Mouse (Mus musculus): ENCODE results near the gene Fut9. TPM values are rescaled to one million over a fixed set of nuclear protein-coding genes. Genes with fewer than 3 reads are reported as not detected.

Gene Fut9
- polyA plus RNA-seq, 1 experiment: 0.18 TPM

DNA sequence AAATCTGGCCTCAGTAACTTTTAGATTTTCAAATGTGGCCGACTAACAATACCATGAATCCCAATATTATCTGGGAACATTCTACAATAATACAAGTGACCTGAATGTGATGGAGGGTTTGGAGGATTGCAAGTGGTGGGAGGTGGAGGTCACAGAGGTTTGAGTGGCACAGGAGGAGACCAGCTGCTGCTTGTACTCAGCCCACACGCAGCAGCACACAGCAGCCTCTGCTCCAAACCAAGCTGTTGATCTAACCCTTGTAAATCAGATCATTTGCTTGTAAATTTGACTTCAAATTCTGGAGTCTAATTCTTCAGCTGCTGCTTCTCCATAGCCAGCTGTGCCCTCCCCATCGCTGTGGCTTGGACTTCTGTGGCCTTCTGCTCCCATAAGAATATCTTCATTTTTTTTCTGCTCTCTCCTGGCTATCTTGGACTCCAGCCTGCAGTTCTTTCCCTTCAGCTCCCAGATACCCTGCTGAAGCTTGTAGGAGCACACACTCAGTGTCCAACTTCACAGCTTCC lies 138.8 kb downstream of the Fut9 start:
- Histone ChIP-seq H3K79me2 (ENCODE audit: control insufficient read depth, insufficient read depth) (no peaks in the 10 kb centered on the region), H3K4me2 (ENCODE audit: low read depth) (no peak overlapping the region)
- TF ChIP-seq POLR2A (IDR thresholded peaks at IDR 0.05; ENCODE audit: insufficient read length, low read depth): no peak
- peak; percentile 63 for TF ChIP-seq TCF12 (IDR thresholded peaks at IDR 0.05; ENCODE audit: insufficient read depth, poor library complexity, severe bottlenecking)
- TF ChIP-seq CEBPB (IDR thresholded peaks at IDR 0.05; ENCODE audit: insufficient read depth, poor library complexity, severe bottlenecking): no peak
- TF ChIP-seq SRF (IDR thresholded peaks at IDR 0.05; ENCODE audit: control insufficient read depth, insufficient read length, low read depth): no peak
- TF ChIP-seq MYOG (IDR thresholded peaks at IDR 0.05; ENCODE audit: control insufficient read depth in 1 of 3, insufficient read depth in 1 of 3, insufficient read length in 2 of 3, low read depth in 2 of 3): peak; percentile 70 to 84 (median 73)
- TF ChIP-seq MYOD1 (IDR thresholded peaks at IDR 0.05; ENCODE audit: control insufficient read depth in 1 of 3, insufficient read length in 2 of 3, low read depth in 2 of 3): peak; percentile 39 to 86 (median 80)
- TF ChIP-seq MAX (IDR thresholded peaks at IDR 0.05; ENCODE audit: low read depth): no peak
- no peak for TF ChIP-seq USF1 (IDR thresholded peaks at IDR 0.05; ENCODE audit: low read depth)
- no peak for TF ChIP-seq POLR2AphosphoS2 (IDR thresholded peaks at IDR 0.05; ENCODE audit: insufficient read length, low read depth)
- TF ChIP-seq E2F4 (IDR thresholded peaks at IDR 0.05; ENCODE audit: insufficient read depth): no peak
- peak; percentile 18 for TF ChIP-seq TCF3 (IDR thresholded peaks at IDR 0.05; ENCODE audit: insufficient read length, low read depth)
- TF ChIP-seq REST (IDR thresholded peaks at IDR 0.05; ENCODE audit: insufficient read depth, insufficient read length): no peak

DNA sequence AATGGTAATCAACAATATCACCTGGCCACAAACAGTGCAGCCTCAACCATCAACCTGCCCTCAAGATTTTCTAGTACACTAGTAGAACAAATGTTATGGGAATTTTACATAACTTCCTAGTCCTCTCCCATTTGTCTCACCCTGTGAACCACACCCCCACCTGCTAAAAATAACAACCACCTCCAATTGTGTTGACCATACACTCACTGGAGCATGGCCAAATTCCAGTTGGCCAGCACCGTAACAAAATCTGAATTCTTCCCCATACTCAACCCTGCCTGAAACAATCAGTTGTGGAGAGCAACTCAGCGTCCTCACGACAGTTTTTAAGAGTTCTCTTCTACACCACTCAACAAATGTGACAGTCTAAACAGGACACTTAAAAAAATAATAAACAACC lies 141.3 kb downstream of the Fut9 start:
- no peaks in the 10 kb centered on the region for H3K27me3 ChIP-seq (ENCODE audit: control insufficient read depth, insufficient read depth, insufficient read length)
- H3K36me3 ChIP-seq (ENCODE audit: control insufficient read depth, insufficient read depth): no peaks in the 10 kb centered on the region
- H3K4me2 ChIP-seq (ENCODE audit: low read depth): no peak overlapping the region
- H3K79me2 ChIP-seq (ENCODE audit: control insufficient read depth, insufficient read depth): no peaks in the 10 kb centered on the region
- no peak overlapping the region for H3K4me3 ChIP-seq
- TF ChIP-seq SRF (IDR thresholded peaks at IDR 0.05; ENCODE audit: control insufficient read depth, insufficient read length, low read depth) (no peak), CEBPB (IDR thresholded peaks at IDR 0.05; ENCODE audit: insufficient read depth, poor library complexity, severe bottlenecking) (no peak), MYOD1 (IDR thresholded peaks at IDR 0.05; ENCODE audit: control insufficient read depth in 1 of 3, insufficient read length in 2 of 3, low read depth in 2 of 3) (no peak), E2F4 (IDR thresholded peaks at IDR 0.05; ENCODE audit: insufficient read depth) (no peak), MAX (IDR thresholded peaks at IDR 0.05; ENCODE audit: low read depth) (no peak), MYOG (IDR thresholded peaks at IDR 0.05; ENCODE audit: control insufficient read depth in 1 of 3, insufficient read depth in 1 of 3, insufficient read length in 2 of 3, low read depth in 2 of 3) (peak in 1 of 3 experiments; percentile 13)
- H3ac ChIP-seq (ENCODE audit: control insufficient read depth, insufficient read length): no peak overlapping the region

More for the DNA sequence above, 138.8 kb downstream of the Fut9 start:
- Histone ChIP-seq H3K36me3 (ENCODE audit: control insufficient read depth, insufficient read depth) (no peaks in the 10 kb centered on the region), H3K4me3 (no peak overlapping the region), H3ac (ENCODE audit: control insufficient read depth, insufficient read length) (no peak overlapping the region), H3K27me3 (ENCODE audit: control insufficient read depth, insufficient read depth, insufficient read length) (no peaks in the 10 kb centered on the region)

DNA sequence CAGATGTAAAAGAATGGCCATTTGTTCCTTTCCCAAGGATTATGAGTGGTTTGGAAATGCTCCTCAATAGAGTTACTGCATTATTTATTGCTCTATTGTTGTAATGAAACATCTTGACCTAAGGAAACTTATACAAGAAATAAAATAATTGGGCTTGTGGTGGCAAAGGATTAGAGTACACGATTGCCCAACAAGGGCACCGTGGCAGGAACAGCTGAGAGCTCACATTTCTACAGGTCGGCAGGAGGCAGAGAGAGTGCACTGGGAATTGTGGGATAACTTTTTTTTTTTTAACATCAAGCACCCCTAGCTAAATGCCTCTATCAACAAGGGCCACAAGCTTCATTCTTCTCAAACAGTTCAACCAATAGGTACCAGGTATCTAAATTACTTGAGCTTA lies 148.1 kb downstream of the Fut9 start:
- Histone ChIP-seq H3K27me3 (ENCODE audit: control insufficient read depth, insufficient read depth, insufficient read length) (no peaks in the 10 kb centered on the region), H3K4me3 (no peak overlapping the region), H3ac (ENCODE audit: control insufficient read depth, insufficient read length) (no peak overlapping the region), H3K36me3 (ENCODE audit: control insufficient read depth, insufficient read depth) (no peaks in the 10 kb centered on the region), H3K79me2 (ENCODE audit: control insufficient read depth, insufficient read depth) (no peaks in the 10 kb centered on the region), H3K4me2 (ENCODE audit: low read depth) (no peak overlapping the region)
- TF ChIP-seq TCF3 (IDR thresholded peaks at IDR 0.05; ENCODE audit: insufficient read length, low read depth) (peak; percentile 12), POLR2AphosphoS2 (IDR thresholded peaks at IDR 0.05; ENCODE audit: insufficient read length, low read depth) (no peak), MYOG (IDR thresholded peaks at IDR 0.05; ENCODE audit: control insufficient read depth in 1 of 3, insufficient read depth in 1 of 3, insufficient read length in 2 of 3, low read depth in 2 of 3) (peak in 2 of 3 experiments; percentile 20 to 60), MYOD1 (IDR thresholded peaks at IDR 0.05; ENCODE audit: control insufficient read depth in 1 of 3, insufficient read length in 2 of 3, low read depth in 2 of 3) (peak; percentile 41 to 81 (median 80)), CEBPB (IDR thresholded peaks at IDR 0.05; ENCODE audit: insufficient read depth, poor library complexity, severe bottlenecking) (peak; percentile 95), TCF12 (IDR thresholded peaks at IDR 0.05; ENCODE audit: insufficient read depth, poor library complexity, severe bottlenecking) (peak; percentile 3), POLR2A (IDR thresholded peaks at IDR 0.05; ENCODE audit: insufficient read length, low read depth) (no peak)

DNA sequence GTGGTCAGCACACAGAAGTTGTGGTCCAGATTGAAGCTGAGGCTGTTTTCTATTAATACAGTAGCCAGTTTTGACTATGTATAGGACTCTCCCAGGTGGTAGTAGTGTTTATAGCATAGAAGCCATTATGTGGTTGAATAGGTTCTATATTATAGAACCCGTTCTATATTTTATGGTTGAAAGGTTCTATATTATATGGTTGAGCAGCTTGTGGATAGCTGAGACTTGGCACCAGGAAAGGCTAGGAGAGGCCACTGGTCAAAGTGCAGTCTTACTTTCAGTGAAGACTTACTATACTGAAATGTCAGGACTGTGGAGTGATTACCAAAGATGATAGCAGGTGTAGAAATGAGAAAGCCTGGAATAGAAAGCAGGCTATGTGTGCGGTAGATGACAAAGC lies 151.9 kb downstream of the Fut9 start:
- peak overlapping the region; percentile 13 for H3K4me2 ChIP-seq (ENCODE audit: low read depth)
- no peak overlapping the region for H3ac ChIP-seq (ENCODE audit: control insufficient read depth, insufficient read length)
- TF ChIP-seq USF1 (IDR thresholded peaks at IDR 0.05; ENCODE audit: low read depth) (no peak), TCF12 (IDR thresholded peaks at IDR 0.05; ENCODE audit: insufficient read depth, poor library complexity, severe bottlenecking) (no peak), POLR2AphosphoS2 (IDR thresholded peaks at IDR 0.05; ENCODE audit: insufficient read length, low read depth) (no peak), E2F4 (IDR thresholded peaks at IDR 0.05; ENCODE audit: insufficient read depth) (no peak), MYOD1 (IDR thresholded peaks at IDR 0.05; ENCODE audit: control insufficient read depth in 1 of 3, insufficient read length in 2 of 3, low read depth in 2 of 3) (no peak), MAX (IDR thresholded peaks at IDR 0.05; ENCODE audit: low read depth) (no peak), SRF (IDR thresholded peaks at IDR 0.05; ENCODE audit: control insufficient read depth, insufficient read length, low read depth) (no peak), MYOG (IDR thresholded peaks at IDR 0.05; ENCODE audit: control insufficient read depth in 1 of 3, insufficient read depth in 1 of 3, insufficient read length in 2 of 3, low read depth in 2 of 3) (no peak)
- H3K36me3 ChIP-seq (ENCODE audit: control insufficient read depth, insufficient read depth): no peaks in the 10 kb centered on the region
- H3K4me3 ChIP-seq: no peak overlapping the region
- no peaks in the 10 kb centered on the region for H3K79me2 ChIP-seq (ENCODE audit: control insufficient read depth, insufficient read depth)
- no peaks in the 10 kb centered on the region for H3K27me3 ChIP-seq (ENCODE audit: control insufficient read depth, insufficient read depth, insufficient read length)

DNA sequence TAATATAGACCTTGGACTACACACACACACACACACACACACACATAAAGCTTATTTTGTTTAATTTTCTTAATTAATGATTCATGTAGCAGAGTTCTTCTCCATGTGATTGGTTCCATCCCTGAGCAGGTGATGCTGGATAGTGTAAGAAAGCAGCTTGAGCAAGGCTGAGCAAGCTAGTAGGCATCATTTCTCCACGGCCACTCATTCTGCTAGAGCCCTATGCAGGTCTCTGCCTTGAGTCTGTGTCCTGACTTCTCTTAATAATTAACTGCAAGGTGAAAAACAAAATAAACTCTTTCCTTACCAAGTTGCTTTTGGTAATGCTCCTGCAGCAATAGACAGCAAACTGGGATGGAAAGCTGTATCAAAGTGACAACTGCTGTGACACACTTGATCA lies 152.5 kb downstream of the Fut9 start:
- Histone ChIP-seq H3K79me2 (ENCODE audit: control insufficient read depth, insufficient read depth) (no peaks in the 10 kb centered on the region), H3K4me2 (ENCODE audit: low read depth) (no peak overlapping the region), H3K36me3 (ENCODE audit: control insufficient read depth, insufficient read depth) (no peaks in the 10 kb centered on the region), H3ac (ENCODE audit: control insufficient read depth, insufficient read length) (no peak overlapping the region), H3K27me3 (ENCODE audit: control insufficient read depth, insufficient read depth, insufficient read length) (no peaks in the 10 kb centered on the region), H3K4me3 (no peak overlapping the region)
- TF ChIP-seq REST (IDR thresholded peaks at IDR 0.05; ENCODE audit: insufficient read depth, insufficient read length) (no peak), POLR2AphosphoS2 (IDR thresholded peaks at IDR 0.05; ENCODE audit: insufficient read length, low read depth) (no peak), USF1 (IDR thresholded peaks at IDR 0.05; ENCODE audit: low read depth) (no peak), E2F4 (IDR thresholded peaks at IDR 0.05; ENCODE audit: insufficient read depth) (no peak), MYOD1 (IDR thresholded peaks at IDR 0.05; ENCODE audit: control insufficient read depth in 1 of 3, insufficient read length in 2 of 3, low read depth in 2 of 3) (no peak), TCF3 (IDR thresholded peaks at IDR 0.05; ENCODE audit: insufficient read length, low read depth) (no peak), MAX (IDR thresholded peaks at IDR 0.05; ENCODE audit: low read depth) (no peak), SRF (IDR thresholded peaks at IDR 0.05; ENCODE audit: control insufficient read depth, insufficient read length, low read depth) (no peak)

Data from myocyte (in vitro differentiated cells).